Mouse (Mus musculus): ENCODE data around the gene Ubox5.

The Ubox5 gene

GRCm38 (mm10) chr2:130632416-130632815, 2.6 kb upstream of the Ubox5 start:
- H3K4me1 ChIP-seq (replicated peaks; ENCODE audit: low read depth, low read length), result peaks cover 85% of the 10 kb centered on the region
- no peak for TF ChIP-seq CTCF (conservative IDR thresholded peaks at IDR 0.05; ENCODE audit: low read length)
- TF ChIP-seq NANOG (IDR thresholded peaks at IDR 0.05; ENCODE audit: borderline replicate concordance, low read length), result no peak
- TF ChIP-seq POU5F1 (IDR thresholded peaks at IDR 0.05; ENCODE audit: borderline replicate concordance, low read length), result no peak
- H3K9me3 ChIP-seq (ENCODE audit: low read length), result no peaks in the 10 kb centered on the region
- no peak overlapping the region for H3K4me3 ChIP-seq (replicated peaks; ENCODE audit: low read length)
- peaks cover 9% of the 10 kb centered on the region for H3K36me3 ChIP-seq (ENCODE audit: insufficient read depth, low read length)
- peaks cover 39% of the 10 kb centered on the region for H3K27me3 ChIP-seq (ENCODE audit: insufficient read depth, low read length)

- H3K4me3 ChIP-seq (replicated peaks; ENCODE audit: low read length), result peak overlapping the region; percentile 98
- H3K27me3 ChIP-seq (ENCODE audit: insufficient read depth, low read length), result peaks cover 8% of the 10 kb centered on the region
- peaks cover 78% of the 10 kb centered on the region for H3K4me1 ChIP-seq (replicated peaks; ENCODE audit: low read depth, low read length)
- peaks cover 39% of the 10 kb centered on the region for H3K36me3 ChIP-seq (ENCODE audit: insufficient read depth, low read length)
- H3K9me3 ChIP-seq (ENCODE audit: low read length), result no peaks in the 10 kb centered on the region
- TF ChIP-seq POU5F1 (IDR thresholded peaks at IDR 0.05; ENCODE audit: borderline replicate concordance, low read length) (no peak), CTCF (conservative IDR thresholded peaks at IDR 0.05; ENCODE audit: low read length) (no peak)
Measured at GRCm38 (mm10) chr2:130629080-130629838, 579 bp downstream of the Ubox5 start.

- peaks cover 47% of the 10 kb centered on the region for H3K36me3 ChIP-seq (ENCODE audit: insufficient read depth, low read length)
- TF ChIP-seq NANOG (IDR thresholded peaks at IDR 0.05; ENCODE audit: borderline replicate concordance, low read length) (no peak), CTCF (conservative IDR thresholded peaks at IDR 0.05; ENCODE audit: low read length) (peak; percentile 69)
- no peaks in the 10 kb centered on the region for H3K9me3 ChIP-seq (ENCODE audit: low read length)
- H3K4me1 ChIP-seq (replicated peaks; ENCODE audit: low read depth, low read length), result peaks cover 70% of the 10 kb centered on the region
- H3K27me3 ChIP-seq (ENCODE audit: insufficient read depth, low read length), result no peaks in the 10 kb centered on the region
- H3K4me3 ChIP-seq (replicated peaks; ENCODE audit: low read length), result peak overlapping the region; percentile 98
Measured at GRCm38 (mm10) chr2:130628424-130628823, 1.4 kb downstream of the Ubox5 start.

- H3K9me3 ChIP-seq (ENCODE audit: low read length), result no peaks in the 10 kb centered on the region
- peaks cover 15% of the 10 kb centered on the region; the same call in 1 of the 2 replicates for H3K4me1 ChIP-seq (replicated peaks; ENCODE audit: low read depth, low read length)
- H3K36me3 ChIP-seq (ENCODE audit: insufficient read depth, low read length), result peaks cover 90% of the 10 kb centered on the region
- no peaks in the 10 kb centered on the region for H3K27me3 ChIP-seq (ENCODE audit: insufficient read depth, low read length)
- TF ChIP-seq POU5F1 (IDR thresholded peaks at IDR 0.05; ENCODE audit: borderline replicate concordance, low read length) (no peak), NANOG (IDR thresholded peaks at IDR 0.05; ENCODE audit: borderline replicate concordance, low read length) (no peak), CTCF (conservative IDR thresholded peaks at IDR 0.05; ENCODE audit: low read length) (no peak)
- no peak overlapping the region for H3K4me3 ChIP-seq (replicated peaks; ENCODE audit: low read length)
Measured at GRCm38 (mm10) chr2:130618972-130619371, 10.9 kb downstream of the Ubox5 start.

GRCm38 (mm10) chr2:130613091-130613490, 16.7 kb downstream of the Ubox5 start:
- no peak overlapping the region for H3K4me3 ChIP-seq (replicated peaks; ENCODE audit: low read length)
- H3K27me3 ChIP-seq (ENCODE audit: insufficient read depth, low read length), result no peaks in the 10 kb centered on the region
- no peak for TF ChIP-seq POU5F1 (IDR thresholded peaks at IDR 0.05; ENCODE audit: borderline replicate concordance, low read length)
- TF ChIP-seq CTCF (conservative IDR thresholded peaks at IDR 0.05; ENCODE audit: low read length), result peak; percentile 68
- H3K4me1 ChIP-seq (replicated peaks; ENCODE audit: low read depth, low read length), result no peaks in the 10 kb centered on the region
- H3K9me3 ChIP-seq (ENCODE audit: low read length), result no peaks in the 10 kb centered on the region
- peaks cover 74% of the 10 kb centered on the region for H3K36me3 ChIP-seq (ENCODE audit: insufficient read depth, low read length)

GRCm38 (mm10) chr2:130602195-130602594, 27.6 kb downstream of the Ubox5 start:
- H3K4me1 ChIP-seq (replicated peaks; ENCODE audit: low read depth, low read length), result no peaks in the 10 kb centered on the region; the same call in 1 of the 2 replicates
- no peak for TF ChIP-seq NANOG (IDR thresholded peaks at IDR 0.05; ENCODE audit: borderline replicate concordance, low read length)
- TF ChIP-seq POU5F1 (IDR thresholded peaks at IDR 0.05; ENCODE audit: borderline replicate concordance, low read length), result no peak
- no peak for TF ChIP-seq CTCF (conservative IDR thresholded peaks at IDR 0.05; ENCODE audit: low read length)
- no peaks in the 10 kb centered on the region for H3K27me3 ChIP-seq (ENCODE audit: insufficient read depth, low read length)
- H3K4me3 ChIP-seq (replicated peaks; ENCODE audit: low read length), result no peak overlapping the region
- no peaks in the 10 kb centered on the region for H3K9me3 ChIP-seq (ENCODE audit: low read length)
- H3K36me3 ChIP-seq (ENCODE audit: insufficient read depth, low read length), result peaks cover 79% of the 10 kb centered on the region

- Histone ChIP-seq H3K4me1 (replicated peaks; ENCODE audit: low read depth, low read length) (peaks cover 5% of the 10 kb centered on the region; the same call in 1 of the 2 replicates), H3K4me3 (replicated peaks; ENCODE audit: low read length) (no peak overlapping the region)
- TF ChIP-seq NANOG (IDR thresholded peaks at IDR 0.05; ENCODE audit: borderline replicate concordance, low read length), result no peak
- TF ChIP-seq CTCF (conservative IDR thresholded peaks at IDR 0.05; ENCODE audit: low read length), result no peak
- TF ChIP-seq POU5F1 (IDR thresholded peaks at IDR 0.05; ENCODE audit: borderline replicate concordance, low read length), result no peak
Measured at GRCm38 (mm10) chr2:130598399-130598798, 31.4 kb downstream of the Ubox5 start.

GRCm38 (mm10) chr2:130597601-130598010, 32.2 kb downstream of the Ubox5 start:
- H3K4me1 ChIP-seq (replicated peaks; ENCODE audit: low read depth, low read length), result peaks cover 5% of the 10 kb centered on the region; the same call in 1 of the 2 replicates

More at GRCm38 (mm10) chr2:130598399-130598798, 31.4 kb downstream of the Ubox5 start:
- no peaks in the 10 kb centered on the region for H3K27me3 ChIP-seq (ENCODE audit: insufficient read depth, low read length)
- H3K9me3 ChIP-seq (ENCODE audit: low read length), result no peaks in the 10 kb centered on the region
- peaks cover 90% of the 10 kb centered on the region for H3K36me3 ChIP-seq (ENCODE audit: insufficient read depth, low read length)

GRCm38 (mm10) chr2:130595596-130595995, 34.2 kb downstream of the Ubox5 start:
- no peak for TF ChIP-seq NANOG (IDR thresholded peaks at IDR 0.05; ENCODE audit: borderline replicate concordance, low read length)
- TF ChIP-seq POU5F1 (IDR thresholded peaks at IDR 0.05; ENCODE audit: borderline replicate concordance, low read length), result no peak
- TF ChIP-seq CTCF (conservative IDR thresholded peaks at IDR 0.05; ENCODE audit: low read length), result no peak
- Histone ChIP-seq H3K27me3 (ENCODE audit: insufficient read depth, low read length) (no peaks in the 10 kb centered on the region), H3K36me3 (ENCODE audit: insufficient read depth, low read length) (peaks cover 84% of the 10 kb centered on the region), H3K4me1 (replicated peaks; ENCODE audit: low read depth, low read length) (peaks cover 5% of the 10 kb centered on the region; the same call in 1 of the 2 replicates), H3K9me3 (ENCODE audit: low read length) (no peaks in the 10 kb centered on the region), H3K4me3 (replicated peaks; ENCODE audit: low read length) (no peak overlapping the region)

More at GRCm38 (mm10) chr2:130597601-130598010, 32.2 kb downstream of the Ubox5 start:
- TF ChIP-seq CTCF (conservative IDR thresholded peaks at IDR 0.05; ENCODE audit: low read length) (peak; percentile 78), POU5F1 (IDR thresholded peaks at IDR 0.05; ENCODE audit: borderline replicate concordance, low read length) (no peak)
- Histone ChIP-seq H3K4me3 (replicated peaks; ENCODE audit: low read length) (no peak overlapping the region), H3K36me3 (ENCODE audit: insufficient read depth, low read length) (peaks cover 88% of the 10 kb centered on the region), H3K9me3 (ENCODE audit: low read length) (no peaks in the 10 kb centered on the region), H3K27me3 (ENCODE audit: insufficient read depth, low read length) (no peaks in the 10 kb centered on the region)

Measured in E14TG2a.4 (cell line).